Mouse (Mus musculus): ENCODE results near the gene Dnmt3a.

Gene Dnmt3a

DNA sequence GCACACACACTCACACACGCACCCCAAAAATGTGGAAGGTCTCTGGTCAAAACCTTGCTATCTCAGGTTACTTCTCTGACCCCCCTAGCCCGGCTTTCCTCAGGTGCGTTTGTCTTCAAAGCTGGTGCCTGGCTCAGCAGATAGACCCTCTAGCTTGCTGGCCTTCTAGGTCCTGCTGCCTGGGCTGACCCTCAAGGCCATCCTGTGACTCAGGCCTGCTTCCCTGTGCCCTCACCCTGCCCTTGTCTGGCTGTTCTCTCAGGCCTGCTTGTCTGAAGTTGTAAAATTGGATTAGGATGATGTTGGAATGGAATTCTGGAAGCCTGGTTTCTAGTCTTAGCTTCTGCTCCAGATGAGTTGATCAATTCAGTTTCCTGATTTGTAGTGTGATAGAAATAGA, 75.7 kb downstream of the Dnmt3a start:
- DNase-seq (ENCODE audit: low spot score) = no peak

DNA sequence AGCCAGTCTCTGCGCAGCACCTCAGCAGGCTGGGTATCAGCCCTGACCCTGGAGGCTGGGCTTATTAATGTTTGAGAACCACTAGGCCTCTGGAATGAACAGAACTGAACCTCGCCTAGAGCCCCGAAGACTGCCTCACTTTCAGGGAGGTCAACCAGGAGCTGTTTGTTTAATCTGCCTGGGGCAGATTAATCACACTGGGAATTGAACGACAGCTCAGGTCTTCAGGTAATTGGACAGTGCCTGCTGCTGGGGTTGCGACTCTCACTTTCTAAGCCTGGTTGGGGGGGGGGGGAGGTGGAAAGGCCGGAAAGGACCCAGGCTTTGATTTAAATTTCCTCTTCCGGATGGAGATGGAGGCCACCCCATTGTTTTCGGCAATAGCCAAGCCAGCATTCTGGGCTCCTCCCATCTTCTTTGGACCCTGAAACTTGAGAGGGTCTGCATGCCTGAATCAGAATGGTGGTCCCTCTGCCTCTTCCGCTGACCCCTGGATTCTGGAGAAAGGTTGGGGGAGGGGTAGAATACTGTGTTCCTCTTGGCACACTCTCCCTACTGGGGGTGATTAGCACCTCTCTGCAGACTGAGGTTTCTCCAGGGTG, 79.2 kb downstream of the Dnmt3a start:
- DNase-seq (ENCODE audit: low spot score) = peak; percentile 73

DNA sequence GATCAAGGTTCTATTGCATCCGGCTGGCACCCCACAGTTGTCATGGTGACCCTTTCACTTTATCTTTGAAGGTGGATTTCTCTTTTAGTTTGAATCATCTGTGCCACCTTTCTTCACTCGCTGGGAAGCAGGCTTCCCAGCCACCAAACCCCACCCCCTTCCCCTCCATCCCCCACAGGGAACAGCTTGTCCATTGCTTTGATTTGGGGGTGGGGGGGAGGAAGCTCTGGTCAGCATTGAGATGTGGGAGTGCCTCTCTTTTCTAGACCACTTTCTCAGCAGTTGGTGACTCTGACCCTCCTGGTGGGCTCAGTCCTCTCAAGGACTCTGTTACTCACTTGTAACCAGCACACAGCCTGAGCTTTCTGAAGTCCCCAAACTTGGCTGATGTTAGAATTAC, 80.8 kb downstream of the Dnmt3a start:
- DNase-seq (ENCODE audit: low spot score) = no peak

DNA sequence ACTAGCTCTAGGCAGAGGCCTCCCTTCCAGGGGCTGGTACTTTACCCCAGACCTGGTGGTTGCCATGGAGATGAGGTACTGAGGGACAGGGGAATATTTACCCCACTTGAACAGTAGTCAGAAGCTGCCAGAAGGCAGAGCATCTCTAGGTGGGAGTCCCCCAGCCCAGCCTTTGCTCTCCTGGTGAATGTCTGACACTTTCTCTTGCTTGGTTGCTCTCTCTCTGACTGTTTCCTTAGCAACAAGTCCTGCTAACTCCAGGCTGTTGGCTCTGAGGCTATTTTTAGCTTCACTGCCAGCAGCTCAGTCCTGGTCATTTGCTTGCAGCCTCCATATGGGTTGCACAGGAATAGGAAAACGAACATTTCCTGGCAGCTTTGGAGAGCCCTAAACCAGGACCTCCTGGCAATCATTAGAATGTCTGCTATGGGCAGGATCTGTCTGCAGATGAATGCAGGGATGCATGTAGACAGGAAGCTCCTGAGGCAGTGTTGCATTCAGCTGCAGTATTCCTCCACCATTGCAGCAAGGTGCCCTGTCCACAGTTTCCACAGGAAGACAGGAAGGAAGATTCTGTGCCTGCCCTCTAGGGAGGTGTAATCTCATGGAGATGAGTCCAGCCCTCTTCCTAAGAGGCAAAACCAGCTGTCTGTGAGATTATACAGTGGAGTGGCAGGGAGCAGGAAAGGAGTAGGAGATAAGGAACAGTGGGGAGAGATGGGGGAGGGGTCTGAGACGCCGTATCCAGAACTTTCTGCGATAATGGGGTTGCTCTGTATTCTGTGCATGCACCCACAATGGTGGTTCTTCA, 81.9 kb downstream of the Dnmt3a start:
- peak; percentile 76 for DNase-seq (ENCODE audit: low spot score)

DNA sequence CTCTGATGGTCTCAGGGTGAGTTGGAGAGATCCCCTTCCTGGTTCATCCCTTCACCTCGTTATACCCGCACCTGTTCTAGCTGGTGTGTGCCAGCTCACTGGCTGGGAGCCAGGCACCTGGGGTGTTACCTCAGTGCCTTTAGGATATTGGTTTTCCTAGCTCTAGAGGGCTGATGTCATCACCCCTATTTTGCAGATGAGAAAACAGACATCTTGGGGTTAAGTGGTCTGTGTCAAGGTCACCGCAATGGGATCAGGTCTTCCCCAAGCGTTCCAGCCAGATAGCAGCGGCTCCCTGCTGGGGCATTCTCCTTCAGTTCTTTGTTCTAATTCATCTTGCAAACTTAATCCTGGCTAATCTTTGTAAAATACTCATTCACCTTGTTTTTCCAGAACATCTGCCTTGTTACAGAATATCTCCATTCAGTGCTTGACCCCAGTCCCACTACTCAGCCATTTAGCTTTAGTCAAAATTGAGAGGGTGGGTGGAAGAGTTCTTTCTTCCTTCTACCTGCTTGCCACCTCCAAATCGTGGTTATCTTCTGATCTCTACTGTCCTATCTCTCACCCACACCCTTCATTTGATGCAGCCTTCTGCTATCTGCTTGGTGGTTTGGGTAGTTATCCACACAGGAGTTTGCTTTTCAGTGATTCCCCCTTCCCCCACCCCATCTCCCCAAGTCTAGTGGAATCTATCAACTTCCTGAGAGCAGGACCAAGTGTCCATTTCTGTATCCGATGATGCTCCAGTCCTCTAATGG, 84.2 kb downstream of the Dnmt3a start:
- no peak for DNase-seq (ENCODE audit: low spot score)

DNA sequence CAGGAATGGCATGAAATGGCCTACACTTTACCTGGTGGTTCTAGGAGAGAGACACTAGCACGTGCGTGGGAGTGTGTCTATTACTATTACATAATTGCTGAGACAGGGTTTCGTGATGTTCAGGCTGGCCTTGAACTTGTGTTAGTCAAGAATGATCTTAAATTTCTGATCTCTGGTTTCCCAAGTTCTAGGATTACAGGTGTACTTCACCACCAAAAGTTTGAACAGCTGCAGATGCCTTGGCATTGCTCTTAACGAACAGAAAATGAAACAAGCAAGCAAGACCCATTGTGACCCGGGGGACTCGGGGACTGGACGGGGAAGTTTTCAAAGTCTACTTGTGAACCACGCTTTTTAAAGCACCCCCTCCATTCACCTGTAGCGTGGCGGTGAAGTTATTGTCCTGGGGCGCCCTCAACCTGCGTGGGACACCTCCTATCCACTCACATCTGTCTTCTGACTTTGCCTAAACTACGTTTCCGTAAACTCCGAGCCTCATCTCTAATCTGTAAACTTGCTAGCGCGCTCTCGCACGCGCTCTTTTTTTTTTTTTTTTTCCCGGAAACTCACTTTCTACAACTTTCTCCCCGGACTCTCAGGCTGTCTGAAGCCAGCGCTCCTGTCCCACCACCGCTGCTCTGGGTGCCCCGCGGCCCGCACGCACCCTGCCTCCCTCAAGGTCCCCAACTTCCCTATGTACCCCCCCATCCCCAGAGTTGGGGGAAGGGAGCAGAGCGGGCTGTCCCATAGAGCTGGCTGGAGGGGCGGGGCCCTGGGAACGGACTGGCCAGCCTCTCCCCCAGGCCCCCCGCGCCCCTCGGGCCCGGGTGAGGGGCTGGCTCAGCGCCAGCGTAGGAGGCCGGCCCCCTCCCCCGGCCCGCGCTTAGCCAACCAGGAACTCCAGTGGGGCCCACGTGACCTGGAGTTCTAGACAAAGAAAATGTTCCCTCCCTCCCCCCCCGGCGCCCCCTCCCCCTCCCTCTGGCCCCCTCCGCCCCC, 85.2 kb downstream of the Dnmt3a start:
- DNase-seq (ENCODE audit: low spot score) = peak; percentile 95

DNA sequence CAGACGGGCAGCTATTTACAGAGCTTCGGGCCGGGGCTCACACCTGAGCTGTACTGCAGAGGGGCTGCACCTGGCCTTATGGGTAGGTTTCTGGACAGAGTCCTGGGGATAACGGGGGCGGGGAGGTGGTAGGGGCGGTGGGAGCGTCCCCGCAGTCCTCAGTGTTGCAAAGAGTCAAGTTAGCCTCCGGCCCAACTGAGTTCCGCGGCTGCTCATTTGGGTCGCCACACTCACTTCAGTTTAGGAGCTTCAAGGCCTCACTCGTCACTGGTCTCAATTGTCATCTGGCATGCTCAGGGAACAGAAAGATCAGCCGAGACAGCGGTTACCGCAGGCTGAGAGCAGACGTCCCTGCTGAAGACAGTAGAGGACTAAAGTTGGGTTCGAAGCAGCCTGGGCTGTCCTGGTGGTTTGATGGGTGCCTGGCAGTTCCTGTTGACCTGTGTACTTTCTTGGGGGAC, 86.0 kb downstream of the Dnmt3a start:
- DNase-seq (ENCODE audit: low spot score) = no peak

DNA sequence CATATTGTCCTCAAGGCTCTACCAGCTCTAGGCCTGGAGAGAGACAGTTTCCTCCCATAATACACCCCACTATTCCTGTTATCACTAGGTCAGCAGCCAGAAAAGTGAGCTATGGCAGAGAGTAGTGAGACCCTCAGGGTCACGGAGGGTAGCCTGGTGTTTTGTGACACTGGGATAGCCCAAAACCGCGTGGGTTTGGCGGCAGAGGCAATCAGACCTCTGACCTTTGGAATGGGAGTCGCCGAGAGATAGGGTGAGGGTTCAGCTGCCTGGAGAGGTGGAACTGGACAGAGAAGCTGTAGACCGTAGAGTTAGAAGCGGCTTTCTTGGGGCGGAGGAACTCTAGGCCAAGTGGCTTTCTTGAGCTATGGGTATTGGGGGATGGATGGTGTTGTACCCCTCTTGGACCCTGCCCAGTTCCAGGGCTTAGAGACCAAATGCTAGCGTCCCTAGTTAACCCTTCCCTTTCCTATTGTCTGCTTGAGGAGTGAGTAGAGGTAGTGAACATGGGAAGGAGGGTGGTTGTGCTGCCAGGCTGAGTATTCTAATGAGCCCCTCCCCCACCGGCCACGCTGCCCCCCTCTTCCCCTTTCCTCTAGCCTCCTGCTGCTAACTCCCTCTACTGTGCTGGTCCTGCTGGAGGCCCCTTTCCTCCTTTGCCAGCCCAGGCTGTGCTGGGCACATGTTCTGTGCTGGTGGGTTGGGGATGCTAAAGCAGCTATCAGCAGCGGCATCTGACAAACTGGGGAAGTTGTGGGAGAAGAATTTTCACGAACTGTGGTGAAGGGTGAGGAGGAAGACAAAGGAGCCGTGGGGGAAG, 86.6 kb downstream of the Dnmt3a start:
- DNase-seq (ENCODE audit: low spot score) = peak; percentile 67

DNA sequence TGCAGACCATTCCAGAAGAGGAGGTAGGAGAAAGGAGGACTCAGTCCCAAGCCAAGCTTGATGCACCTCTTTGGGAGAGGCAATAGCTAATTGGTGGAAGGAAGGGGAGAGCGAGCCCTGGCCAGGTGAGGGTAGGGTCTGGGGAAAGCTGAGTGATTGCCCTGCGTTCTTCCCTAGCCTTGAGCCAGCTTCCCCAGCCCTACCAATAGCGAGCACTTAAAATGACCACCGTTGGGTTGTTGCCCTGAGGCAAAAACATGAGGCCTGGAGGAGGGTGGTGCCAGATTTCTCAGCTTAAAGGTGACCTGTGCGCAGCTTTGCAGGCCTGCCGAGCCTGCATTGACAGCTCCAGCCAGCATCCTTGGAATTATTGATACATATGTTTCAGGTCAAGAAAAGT, 87.5 kb downstream of the Dnmt3a start:
- DNase-seq (ENCODE audit: low spot score) = no peak

DNA sequence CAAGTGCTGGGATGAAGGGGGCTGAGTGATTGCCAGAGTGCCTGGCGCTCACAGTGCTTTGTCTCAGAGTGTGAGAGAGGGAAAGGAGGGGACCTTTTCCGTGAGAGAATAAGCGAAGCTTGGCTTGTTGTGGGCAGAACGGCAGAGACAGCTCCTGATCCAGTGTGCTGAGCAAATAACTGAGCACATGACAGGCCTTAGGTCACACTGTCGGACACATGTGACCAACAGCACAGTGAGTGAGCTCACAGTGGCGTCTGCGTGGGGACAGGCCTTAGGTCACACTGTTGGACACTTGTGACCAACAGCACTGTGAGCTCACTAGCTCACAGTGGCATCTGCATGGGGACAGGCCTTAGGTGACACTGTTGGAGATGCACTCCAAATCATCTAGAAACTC, 88.7 kb downstream of the Dnmt3a start:
- DNase-seq (ENCODE audit: low spot score) = no peak

DNA sequence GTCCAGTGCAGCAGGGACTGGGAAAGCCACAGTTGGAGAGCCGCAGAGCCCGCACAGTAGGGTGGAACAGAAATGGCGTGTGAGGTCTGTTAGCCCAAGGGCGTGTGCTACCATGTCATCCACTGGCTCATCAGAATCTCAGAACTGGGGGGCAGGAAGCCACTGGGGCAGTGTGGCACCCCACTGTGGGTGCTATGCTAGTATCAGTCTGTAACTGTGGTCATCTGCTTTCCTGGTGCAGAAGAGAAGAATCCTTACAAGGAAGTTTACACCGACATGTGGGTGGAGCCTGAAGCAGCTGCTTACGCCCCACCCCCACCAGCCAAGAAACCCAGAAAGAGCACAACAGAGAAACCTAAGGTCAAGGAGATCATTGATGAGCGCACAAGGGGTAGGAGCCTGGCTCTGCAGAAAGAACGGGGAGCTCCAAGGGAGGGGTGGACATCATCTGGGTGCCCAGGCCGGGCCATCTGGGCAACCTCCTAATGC, 91.3 kb downstream of the Dnmt3a start:
- DNase-seq (ENCODE audit: low spot score) = no peak

DNA sequence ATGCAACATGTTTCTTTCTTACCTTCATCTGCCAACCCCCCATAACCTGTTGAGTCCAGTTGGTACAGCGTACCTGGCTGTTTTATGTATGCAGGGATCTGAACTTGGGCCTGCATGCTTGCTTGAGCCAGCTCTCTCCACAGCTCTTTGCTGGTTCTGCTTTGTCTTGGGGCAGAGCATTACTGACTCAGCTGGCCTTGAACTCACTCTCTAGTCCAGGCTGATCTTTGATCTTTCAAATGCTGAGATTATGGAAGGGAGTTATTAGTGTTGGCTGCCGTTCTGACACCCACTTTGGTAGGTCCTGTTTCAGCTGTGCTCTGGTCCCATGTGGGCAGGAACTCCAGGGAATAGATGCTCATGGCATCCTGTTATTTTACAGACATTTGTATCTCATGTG, 93.0 kb downstream of the Dnmt3a start:
- no peak for DNase-seq (ENCODE audit: low spot score)

DNA sequence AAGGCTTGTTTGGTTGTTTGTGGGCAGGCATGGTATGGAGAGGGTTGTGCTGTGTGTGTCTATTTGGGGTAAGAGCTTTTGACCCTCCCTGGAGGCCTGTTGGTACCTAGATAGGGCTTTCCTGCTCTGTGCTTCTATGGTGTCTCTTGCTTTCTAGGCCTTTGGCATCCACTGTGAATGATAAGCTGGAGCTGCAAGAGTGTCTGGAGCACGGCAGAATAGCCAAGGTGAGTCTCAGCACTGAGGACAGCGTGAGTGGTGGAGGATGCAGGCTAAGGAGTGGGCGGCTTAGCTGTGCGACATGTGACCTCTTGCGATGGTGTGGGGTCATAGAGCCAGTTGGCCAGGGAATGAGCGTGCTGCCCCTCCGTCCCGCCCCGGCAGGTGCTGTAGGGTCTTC, 99.6 kb downstream of the Dnmt3a start:
- no peak for DNase-seq (ENCODE audit: low spot score)

DNA sequence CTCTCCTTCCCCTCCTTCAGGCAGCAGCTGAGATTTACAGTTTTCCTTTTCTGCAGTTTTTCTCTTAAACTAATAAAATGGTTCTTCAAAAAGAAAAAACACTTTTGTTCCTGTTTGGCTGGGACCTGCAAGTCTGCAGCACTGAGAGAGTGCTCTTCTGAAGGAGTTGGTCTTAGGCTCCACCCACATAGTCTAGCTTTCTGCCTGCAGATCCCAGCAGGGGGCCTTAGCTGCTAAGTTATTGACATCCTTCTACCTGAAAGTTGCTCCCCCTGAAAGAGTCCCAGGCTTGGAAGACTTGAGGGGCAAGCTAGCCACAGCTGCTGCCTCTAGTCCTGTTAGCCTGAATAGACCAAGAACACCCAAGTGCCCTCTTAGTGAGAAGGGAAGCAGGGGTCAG, 100.5 kb downstream of the Dnmt3a start:
- no peak for DNase-seq (ENCODE audit: low spot score)

DNA sequence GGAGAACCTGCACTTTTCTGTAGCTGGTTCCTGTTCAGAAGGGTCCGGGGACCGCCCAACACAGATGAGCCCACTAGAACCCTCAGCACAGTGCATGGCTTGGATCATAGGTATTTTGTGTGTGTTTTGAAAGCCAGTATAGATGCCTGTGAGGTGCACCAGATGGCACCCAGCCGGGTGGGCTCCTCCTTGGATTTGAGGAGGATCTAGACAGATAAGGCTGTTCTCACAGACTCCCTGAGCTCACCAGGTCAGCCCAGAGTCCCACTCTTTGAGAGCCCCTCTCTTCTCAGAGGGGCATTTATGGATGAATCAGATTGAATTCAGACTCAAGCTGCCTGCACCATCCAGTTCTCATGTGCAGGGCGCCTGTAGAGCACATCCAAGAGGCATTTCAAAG, 101.2 kb downstream of the Dnmt3a start:
- DNase-seq (ENCODE audit: low spot score) = no peak

DNA sequence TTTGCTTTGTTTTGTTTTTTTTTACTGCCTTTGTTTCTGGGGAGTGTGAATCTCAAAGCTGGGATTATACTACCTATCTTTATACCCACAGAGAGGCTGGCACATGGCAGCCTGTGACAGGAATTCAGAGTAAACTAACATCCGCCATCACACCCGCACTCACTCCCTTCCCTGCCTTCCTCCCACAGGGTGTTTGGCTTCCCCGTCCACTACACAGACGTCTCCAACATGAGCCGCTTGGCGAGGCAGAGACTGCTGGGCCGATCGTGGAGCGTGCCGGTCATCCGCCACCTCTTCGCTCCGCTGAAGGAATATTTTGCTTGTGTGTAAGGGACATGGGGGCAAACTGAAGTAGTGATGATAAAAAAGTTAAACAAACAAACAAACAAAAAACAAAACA, 101.6 kb downstream of the Dnmt3a start:
- DNase-seq (ENCODE audit: low spot score) = no peak

DNA sequence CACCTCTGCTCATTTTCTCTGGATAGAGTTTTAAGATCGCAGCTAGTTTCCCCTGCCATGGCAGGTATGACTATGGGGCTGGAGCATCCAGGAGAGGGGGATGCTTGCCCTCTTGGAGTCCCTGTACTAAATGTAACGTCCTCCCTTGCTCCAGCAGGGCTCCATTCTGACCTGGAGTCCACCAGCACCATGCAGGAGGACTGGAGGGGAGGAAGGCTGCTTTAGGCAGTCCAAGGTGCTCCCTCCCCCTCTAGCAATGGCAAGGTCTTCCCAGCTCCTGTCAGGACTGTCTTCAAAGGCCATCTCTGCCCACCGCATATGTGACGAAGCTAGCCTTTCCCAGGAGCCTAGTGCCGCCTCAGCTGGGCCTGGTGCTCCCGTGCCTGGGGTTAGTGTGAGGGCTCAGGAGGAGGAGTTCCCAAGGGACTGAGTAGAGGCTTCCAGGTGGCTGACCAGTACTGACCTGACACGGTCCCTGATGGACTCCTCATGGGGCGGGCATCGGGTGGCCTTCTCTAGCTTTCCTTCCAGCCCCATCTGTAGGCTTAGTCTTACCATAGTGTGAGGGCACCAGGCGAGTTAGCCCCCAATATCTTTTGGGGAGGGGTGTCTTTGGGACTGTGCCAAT, 104.8 kb downstream of the Dnmt3a start:
- no peak for DNase-seq (ENCODE audit: low spot score)

DNA sequence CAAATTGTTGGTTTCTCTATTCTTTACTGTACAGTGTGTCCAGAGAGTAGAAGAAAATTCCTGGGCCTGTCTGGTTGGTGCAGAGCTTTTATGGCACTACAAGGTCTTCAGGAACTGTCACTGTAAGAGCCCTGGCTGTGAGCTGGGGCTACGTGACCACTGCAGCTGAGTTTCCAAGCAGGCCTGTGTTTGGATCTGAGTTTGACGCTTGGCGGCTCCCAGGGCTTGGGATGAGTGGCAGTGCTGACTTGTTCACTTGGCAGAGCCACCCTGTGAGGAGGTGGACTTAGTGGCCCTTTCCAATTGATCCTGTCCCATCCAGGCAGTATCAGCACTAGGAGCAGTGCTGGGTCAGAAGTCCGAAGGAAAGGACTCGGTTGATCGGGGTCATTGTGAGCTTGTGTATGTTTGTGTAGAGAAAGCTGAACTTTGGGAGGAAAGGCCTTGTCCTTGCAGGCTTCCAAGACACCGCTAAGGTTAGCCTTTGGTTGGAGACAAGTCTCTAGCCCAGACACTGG, 106.1 kb downstream of the Dnmt3a start:
- no peak for DNase-seq (ENCODE audit: low spot score)

DNA sequence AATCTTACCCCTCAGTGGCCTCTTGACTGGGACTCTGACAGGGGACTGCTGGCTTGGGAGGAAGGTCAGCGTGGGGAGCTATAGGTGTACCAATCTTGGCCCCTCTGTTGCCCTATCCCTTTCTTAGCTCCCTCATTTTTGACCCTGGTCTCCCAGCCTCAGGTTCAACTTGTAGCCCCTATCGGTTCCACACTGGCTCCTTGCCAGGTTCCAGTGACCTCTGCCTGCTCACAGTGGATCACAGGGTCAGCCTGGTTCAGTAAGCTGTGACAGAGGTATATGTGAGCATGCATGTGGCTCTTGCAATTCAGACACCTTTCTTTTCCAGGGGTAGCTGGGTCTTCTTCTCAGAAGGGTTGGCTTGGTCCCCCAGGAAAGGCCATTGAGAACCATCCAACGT, 110.0 kb downstream of the Dnmt3a start:
- no peak for DNase-seq (ENCODE audit: low spot score)

Measured in embryo, embryonic 10.5 days (tissue).